Mouse (Mus musculus) neural tube, embryonic 13.5 days (tissue): ENCODE measurements around the gene Utp6. TPM values are rescaled to one million over a fixed set of nuclear protein-coding genes. Genes with fewer than 3 reads are reported as not detected.
A peak's percentile ranks its signal among the peaks of the same experiment; 100 is the strongest.
"Not testable (repeated sequence)": the region's sequence is repeated elsewhere in the genome, so short reads cannot be mapped to it uniquely, and the experiment has no call there.

ENCODE experiments used
- ATAC-seq: fragments of 200-750 bp; cut with Nextera tagmentation; 2 replicates; pipeline ENCODE4 v1.8.0; 2017; ENCODE audit warnings: low read depth, mild to moderate bottlenecking, moderate TSS enrichment, moderate library complexity
- H3K27ac ChIP-seq: fragments of 300-500 bp; sonication (generic); replicated peaks from 2 replicates; pipeline ENCODE4 v1.5.1; 2015; ENCODE audit warnings: moderate library complexity, mild to moderate bottlenecking, inconsistent platforms
- H3K27me3 ChIP-seq: fragments of 300-500 bp; sonication (generic); 2 replicates; pipeline ENCODE4 v1.6.1; 2015; ENCODE audit warnings: mild to moderate bottlenecking, inconsistent platforms
- H3K36me3 ChIP-seq: fragments of 300-500 bp; sonication (generic); 2 replicates; pipeline ENCODE4 v1.6.1; 2015; ENCODE audit warnings: mild to moderate bottlenecking, inconsistent platforms
- H3K4me1 ChIP-seq: fragments of 300-500 bp; sonication (generic); replicated peaks from 2 replicates; pipeline ENCODE4 v1.6.1; 2015; ENCODE audit warnings: inconsistent platforms
- H3K4me2 ChIP-seq: fragments of 300-500 bp; sonication (generic); 2 replicates; pipeline ENCODE4 v1.6.1; 2015; ENCODE audit warnings: inconsistent platforms, mild to moderate bottlenecking, moderate library complexity
- H3K4me3 ChIP-seq: fragments of 300-500 bp; sonication (generic); 2 replicates; pipeline ENCODE4 v1.5.1; 2015; ENCODE audit warnings: mild to moderate bottlenecking, inconsistent platforms
- H3K9ac ChIP-seq: fragments of 300-500 bp; sonication (generic); 2 replicates; pipeline ENCODE4 v1.6.1; 2015; ENCODE audit warnings: moderate library complexity, mild to moderate bottlenecking, inconsistent platforms
- H3K9me3 ChIP-seq: fragments of 300-500 bp; sonication (generic); 2 replicates; pipeline ENCODE4 v1.6.1; 2016; ENCODE audit warnings: inconsistent platforms
- WGBS: fragments of 180-500 bp; shearing (Covaris S2); methylation state at CpG from one replicate; pipeline ENCODE4 v1.1.7; 2015; 5-methylcytosine and 5-hydroxymethylcytosine counted together
- polyA plus RNA-seq: library from polyadenylated mRNA; unstranded; fragments of >200 nt; fragmentation: Nextera tagmentation; extraction: Ambion mirVana; gene quantifications from 2 replicates; pipeline ENCODE4 v1.2.1, GENCODE M21; 2015

Utp6 gene
- 45.3 and 45.7 TPM in 2 replicates for polyA plus RNA-seq

DNA sequence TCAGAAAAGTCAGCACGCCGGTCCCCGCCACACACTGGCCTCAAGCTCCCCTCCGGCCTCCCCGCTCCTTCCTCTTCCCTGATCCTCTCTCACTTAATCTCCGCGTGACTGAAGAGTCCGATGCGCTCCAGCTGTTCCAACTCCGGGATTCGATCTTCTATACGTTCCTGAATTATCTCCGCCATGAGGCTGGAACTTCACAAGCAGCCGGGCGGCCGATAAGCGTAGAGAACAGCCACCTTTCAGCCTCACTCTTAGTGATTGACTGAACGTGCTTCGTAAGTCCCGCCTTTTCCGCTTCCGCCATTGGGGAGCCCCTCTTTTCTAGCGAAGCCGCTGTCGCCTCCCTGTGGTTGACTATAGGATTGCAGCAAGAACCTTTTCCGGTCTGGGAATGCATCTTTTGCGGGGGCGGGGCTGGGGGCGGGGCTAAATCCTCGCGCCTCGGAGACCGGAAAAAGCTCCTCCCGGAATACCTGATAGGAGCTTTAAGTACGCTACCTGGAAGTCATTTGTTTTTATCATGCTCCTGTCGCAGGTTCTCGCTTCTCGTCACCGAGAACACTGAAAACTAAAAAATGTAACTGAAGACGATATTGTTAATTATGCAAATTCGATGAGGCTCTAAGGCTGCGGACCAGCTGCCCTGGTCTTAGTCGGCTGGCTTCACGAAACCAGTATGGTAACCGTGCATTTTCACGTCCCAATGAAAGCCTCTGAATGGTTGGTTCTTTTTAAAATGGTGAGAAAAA is at the start of gene Utp6:
Gene Utp6 (minus strand): TSS at position 266 of the 752 bp plus-strand sequence.
- Histone ChIP-seq H3K27me3 (peaks cover 5% of the 10 kb centered on the region; the same call in 1 of the 2 replicates), H3K9ac (peak within 1 kb of the TSS; percentile 69), H3K36me3 (peaks cover 30% of the 10 kb centered on the region), H3K4me3 (peak within 1 kb of the TSS; percentile 78), H3K4me1 (peaks cover 17% of the 10 kb centered on the region), H3K9me3 (no peaks in the 10 kb centered on the region), H3K27ac (peak within 1 kb of the TSS; percentile 64; the same call in 1 of the 2 replicates), H3K4me2 (peak within 1 kb of the TSS; percentile 73)
- peak; percentile 97 for ATAC-seq
- under 1% methylated on average over 46 of the region's 46 CpGs for WGBS

DNA sequence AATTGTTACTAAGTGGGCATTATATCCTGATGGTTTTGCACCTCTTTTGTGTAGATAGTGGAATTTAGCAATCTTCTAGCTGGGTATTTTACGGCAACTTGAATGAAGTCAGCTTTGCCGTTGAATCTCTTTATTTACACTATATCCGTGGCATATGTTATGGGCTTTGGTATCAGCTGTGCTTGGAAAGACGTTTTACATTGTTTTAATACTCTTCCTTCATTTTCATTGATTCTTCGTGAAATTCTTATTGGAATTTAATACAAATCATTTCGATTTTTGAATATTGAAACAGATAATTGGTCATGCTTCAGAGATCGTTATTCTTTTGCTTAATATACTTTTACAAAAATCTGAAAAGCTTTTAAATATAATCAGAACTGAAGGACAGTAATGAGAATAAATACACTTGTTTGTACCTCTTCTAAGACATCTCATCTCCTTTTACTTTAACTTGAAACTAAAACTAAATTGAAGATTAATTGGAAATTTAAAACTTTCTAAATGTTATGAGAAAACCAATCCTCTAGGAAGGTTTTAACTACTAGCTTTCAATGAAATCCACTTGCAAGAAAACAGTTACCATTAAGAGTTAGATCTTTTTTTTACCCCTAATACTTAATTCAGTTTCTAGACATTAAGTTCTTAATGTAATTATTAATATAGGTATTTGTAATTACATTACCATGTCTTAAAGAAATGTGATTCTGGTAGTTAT is 32.2 kb upstream of the Utp6 start:
- no peak for ATAC-seq
- Histone ChIP-seq H3K27ac (no peak overlapping the region), H3K9ac (peak overlapping the region; percentile 84), H3K36me3 (peaks cover 13% of the 10 kb centered on the region), H3K4me2 (peak overlapping the region; percentile 78), H3K4me1 (peaks cover 8% of the 10 kb centered on the region), H3K27me3 (no peaks in the 10 kb centered on the region), H3K4me3 (peak overlapping the region; percentile 97), H3K9me3 (no peaks in the 10 kb centered on the region)
- 6% methylated on average over 7 of the region's 7 CpGs for WGBS

DNA sequence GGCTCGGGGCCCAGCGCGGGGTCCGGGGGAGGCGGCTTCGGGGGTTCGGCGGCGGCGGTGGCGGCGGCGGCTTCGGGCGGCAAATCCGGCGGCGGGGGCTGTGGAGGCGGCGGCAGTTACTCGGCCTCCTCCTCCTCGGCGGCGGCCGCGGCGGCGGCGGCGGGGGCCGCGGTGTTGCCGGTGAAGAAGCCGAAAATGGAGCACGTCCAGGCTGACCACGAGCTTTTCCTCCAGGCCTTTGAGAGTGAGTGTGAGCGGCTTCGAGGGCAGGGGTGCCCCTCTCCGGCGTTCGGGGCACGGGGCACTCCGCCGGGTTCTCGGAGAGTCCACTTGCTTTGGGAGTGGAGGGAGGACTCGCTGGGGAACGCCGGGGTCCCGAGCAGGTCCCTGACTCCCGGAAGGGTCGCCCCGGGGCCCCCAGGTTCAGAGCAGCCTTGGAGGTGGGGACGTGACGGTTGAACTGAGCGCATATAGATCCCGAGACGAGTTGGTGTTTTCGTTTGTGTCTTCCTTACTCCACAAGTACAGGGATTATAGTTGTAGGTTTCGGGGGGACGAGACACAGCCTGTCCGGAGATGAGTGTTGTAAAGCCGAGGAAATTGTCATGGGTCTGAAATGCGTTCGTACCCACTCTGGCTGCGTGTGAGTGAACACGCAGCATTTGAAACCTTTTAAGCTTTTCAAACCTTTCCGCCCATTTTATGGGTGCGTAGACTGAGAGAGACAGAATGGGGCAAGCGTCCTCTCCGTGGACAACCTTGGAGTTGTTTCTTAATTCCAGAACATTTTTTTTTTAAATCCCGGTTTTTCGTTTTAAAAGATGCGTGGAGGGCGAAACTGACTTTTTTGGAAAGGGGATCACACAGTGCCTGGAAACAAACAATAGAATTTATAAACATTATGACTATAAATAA is 31.4 kb upstream of the Utp6 start:
- peak overlapping the region; percentile 84 for H3K9ac ChIP-seq
- H3K4me2 ChIP-seq, result peak overlapping the region; percentile 78
- no peaks in the 10 kb centered on the region for H3K9me3 ChIP-seq
- under 1% methylated on average over 55 of the region's 74 CpGs for WGBS
- peak overlapping the region; percentile 98 for H3K27ac ChIP-seq
- peak overlapping the region; percentile 97 for H3K4me3 ChIP-seq
- peaks cover 11% of the 10 kb centered on the region for H3K36me3 ChIP-seq
- no peaks in the 10 kb centered on the region for H3K27me3 ChIP-seq
- peaks cover 8% of the 10 kb centered on the region for H3K4me1 ChIP-seq
- peak; percentile 69 for ATAC-seq

DNA sequence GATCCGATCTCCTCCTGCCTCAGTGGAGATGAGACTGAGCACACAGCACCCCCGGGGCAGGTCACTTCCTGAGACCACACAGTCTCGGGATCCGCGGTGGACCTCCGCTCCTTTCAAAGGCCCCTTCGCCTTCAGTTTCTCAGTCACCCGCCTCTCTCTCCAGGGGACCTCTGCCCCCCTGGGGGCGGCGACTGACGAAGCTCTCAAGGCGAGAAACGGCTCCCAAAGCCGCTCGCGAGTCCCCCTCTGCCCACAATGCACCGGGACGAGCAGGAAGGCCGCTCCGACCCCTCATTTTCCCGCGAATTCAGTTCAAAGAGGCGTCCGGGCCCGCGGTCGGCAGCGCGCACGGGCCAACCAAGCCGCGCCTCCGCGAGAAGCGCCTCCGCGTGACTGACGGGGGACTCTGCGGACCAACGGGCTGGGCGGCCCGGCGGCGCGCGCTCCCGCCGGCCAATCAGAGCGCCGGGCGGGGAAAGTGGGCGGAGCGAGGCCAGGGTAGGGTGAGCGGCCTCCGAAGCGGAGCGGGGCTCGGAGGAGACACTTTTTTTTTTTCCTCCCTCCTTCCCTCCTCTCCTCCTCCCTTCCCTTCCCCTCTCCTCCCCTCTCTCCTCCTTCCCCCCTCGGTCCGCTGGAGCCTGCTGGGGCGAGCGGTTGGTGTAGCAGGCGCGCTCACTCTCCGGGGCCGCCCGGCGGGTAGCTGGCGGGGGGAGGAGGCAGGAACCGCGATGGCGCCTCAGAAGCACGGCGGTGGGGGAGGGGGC is 30.6 kb upstream of the Utp6 start, which contains the start of gene Suz12:
Gene Suz12 (plus strand): TSS at position 515 of the 764 bp plus-strand sequence.
- Histone ChIP-seq H3K9ac (peak within 1 kb of the TSS; percentile 84), H3K27me3 (no peaks in the 10 kb centered on the region), H3K4me3 (peak within 1 kb of the TSS; percentile 97), H3K27ac (peak within 1 kb of the TSS; percentile 98), H3K36me3 (peaks cover 7% of the 10 kb centered on the region), H3K4me1 (peaks cover 8% of the 10 kb centered on the region), H3K4me2 (peak within 1 kb of the TSS; percentile 85), H3K9me3 (no peaks in the 10 kb centered on the region)
- under 1% methylated on average over 67 of the region's 74 CpGs for WGBS
- peak; percentile 98 for ATAC-seq

DNA sequence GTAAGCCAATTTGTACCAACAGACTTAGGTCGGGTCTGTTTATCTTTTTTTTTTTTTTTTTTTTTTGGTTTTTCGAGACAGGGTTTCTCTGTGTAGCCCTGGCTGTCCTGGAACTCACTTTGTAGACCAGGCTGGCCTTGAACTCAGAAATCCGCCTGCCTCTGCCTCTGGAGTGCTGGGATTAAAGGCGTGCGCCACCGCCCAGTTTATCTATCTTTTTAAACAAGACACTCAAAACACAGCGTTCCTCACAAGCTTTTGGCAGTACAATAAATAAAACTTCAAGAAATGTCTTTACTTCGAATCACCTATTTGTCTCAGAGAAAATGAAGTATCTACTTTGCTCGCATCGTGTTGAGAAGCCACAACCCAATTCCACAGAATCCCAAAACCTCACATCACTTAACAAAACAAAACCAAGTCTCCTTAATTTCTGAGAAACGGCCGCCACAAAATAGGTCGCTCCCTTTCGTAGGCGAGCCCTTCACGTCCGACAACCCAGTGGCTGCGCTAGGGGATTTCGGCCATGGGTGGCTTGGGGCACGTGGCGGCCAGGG is 29.9 kb upstream of the Utp6 start:
- Histone ChIP-seq H3K36me3 (peaks cover 6% of the 10 kb centered on the region), H3K4me2 (peak overlapping the region; percentile 85), H3K27ac (peak overlapping the region; percentile 98), H3K4me3 (peak overlapping the region; percentile 97), H3K9ac (peak overlapping the region; percentile 77), H3K9me3 (no peaks in the 10 kb centered on the region), H3K27me3 (no peaks in the 10 kb centered on the region), H3K4me1 (peaks cover 8% of the 10 kb centered on the region)
- 31% methylated on average over 21 of the region's 21 CpGs for WGBS
- no peak for ATAC-seq

DNA sequence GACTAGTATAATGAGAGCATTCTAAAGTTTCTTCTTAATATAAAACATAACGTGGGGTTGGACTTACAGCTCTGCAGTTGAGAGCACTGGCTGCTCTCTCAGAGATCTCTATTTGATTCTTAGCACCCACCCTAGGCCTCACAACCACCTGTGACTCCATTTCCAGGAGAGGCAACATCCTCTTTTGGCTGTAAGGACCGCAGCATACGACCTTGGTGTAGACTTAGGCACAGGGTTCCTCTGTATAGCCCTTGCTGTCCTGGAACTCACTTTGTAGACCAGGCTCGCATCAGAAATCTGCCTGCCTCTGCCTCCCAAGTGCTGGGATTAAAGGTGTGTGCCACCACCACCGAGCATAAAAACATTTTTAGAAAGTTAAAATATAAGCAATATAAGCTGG is 29.4 kb upstream of the Utp6 start:
- Histone ChIP-seq H3K4me3 (no peak overlapping the region), H3K9me3 (no peaks in the 10 kb centered on the region), H3K4me2 (no peak overlapping the region), H3K27me3 (no peaks in the 10 kb centered on the region), H3K27ac (no peak overlapping the region), H3K36me3 (peaks cover 3% of the 10 kb centered on the region; the same call in 1 of the 2 replicates), H3K4me1 (peaks cover 8% of the 10 kb centered on the region), H3K9ac (no peak overlapping the region)
- ATAC-seq, result no peak
- 94% methylated on average over 5 of the region's 5 CpGs for WGBS

DNA sequence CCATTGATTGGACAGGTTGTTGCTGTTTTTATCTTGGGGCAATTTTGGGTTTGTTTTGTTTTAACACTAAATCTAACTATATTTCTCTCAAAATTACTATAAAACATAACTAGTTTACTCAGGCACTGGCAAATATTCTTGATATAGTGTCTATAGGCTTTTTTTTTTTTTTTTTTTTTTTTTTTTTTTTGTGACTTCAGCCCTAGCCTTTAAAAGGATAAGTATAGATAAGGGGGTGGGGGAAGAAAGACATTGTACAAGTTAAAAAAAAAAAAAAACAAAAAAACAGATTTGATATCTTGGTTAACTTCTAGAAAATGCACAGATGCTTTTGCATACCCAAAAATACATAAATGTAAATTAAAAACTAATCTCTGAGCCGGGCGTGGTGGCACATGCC is 27.9 kb upstream of the Utp6 start:
- peaks cover 6% of the 10 kb centered on the region for H3K4me1 ChIP-seq
- no peak overlapping the region for H3K4me3 ChIP-seq
- ATAC-seq, result no peak
- no peaks in the 10 kb centered on the region for H3K27me3 ChIP-seq
- no peaks in the 10 kb centered on the region for H3K9me3 ChIP-seq
- H3K4me2 ChIP-seq, result no peak overlapping the region
- no peak overlapping the region for H3K9ac ChIP-seq
- 89% methylated on average over 2 of the region's 2 CpGs for WGBS
- no peaks in the 10 kb centered on the region for H3K36me3 ChIP-seq
- no peak overlapping the region for H3K27ac ChIP-seq

DNA sequence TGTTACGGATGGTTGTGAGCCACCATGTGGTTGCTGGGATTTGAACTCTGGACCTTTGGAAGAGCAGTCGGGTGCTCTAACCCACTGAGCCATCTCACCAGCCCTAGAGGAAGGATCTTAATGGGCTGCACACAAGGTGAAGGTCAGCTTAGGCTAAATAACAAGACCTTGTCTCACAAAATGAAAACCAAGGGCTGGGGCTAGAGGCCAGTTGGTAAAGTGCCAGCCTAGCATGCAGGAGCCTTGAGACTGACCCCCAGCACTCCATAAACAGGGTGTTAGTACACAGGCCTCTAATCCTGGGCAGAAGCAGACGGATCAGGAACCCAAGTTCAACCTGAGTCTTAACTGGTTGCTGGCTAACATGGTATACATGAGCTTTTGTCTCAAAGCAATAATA is 25.7 kb upstream of the Utp6 start:
- no peaks in the 10 kb centered on the region for H3K27me3 ChIP-seq
- H3K4me2 ChIP-seq, result no peak overlapping the region
- ATAC-seq, result no peak
- H3K9ac ChIP-seq, result no peak overlapping the region
- 89% methylated on average over 3 of the region's 3 CpGs for WGBS
- H3K36me3 ChIP-seq, result no peaks in the 10 kb centered on the region
- H3K27ac ChIP-seq, result no peak overlapping the region
- H3K4me1 ChIP-seq, result peaks cover 4% of the 10 kb centered on the region; the same call in 1 of the 2 replicates
- H3K4me3 ChIP-seq, result no peak overlapping the region
- no peaks in the 10 kb centered on the region for H3K9me3 ChIP-seq

DNA sequence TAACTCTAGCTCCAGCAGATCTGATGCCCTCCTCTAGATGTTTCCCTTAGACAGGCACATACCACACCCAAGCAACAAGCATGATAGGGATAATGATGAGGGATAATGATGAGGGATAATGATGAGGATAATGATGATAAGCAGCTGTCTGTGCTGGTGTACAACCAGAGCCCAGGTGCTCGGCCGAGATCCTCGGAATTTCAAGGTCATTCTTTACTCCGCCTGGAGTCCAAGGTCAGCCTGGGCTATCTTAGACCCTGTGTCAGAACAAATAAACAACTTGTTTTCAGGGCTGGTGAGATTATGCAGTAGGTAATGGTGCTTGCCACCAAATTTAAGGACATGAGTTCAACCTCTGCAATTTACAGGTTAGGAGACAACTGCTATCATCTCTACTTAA is 24.7 kb upstream of the Utp6 start:
- Histone ChIP-seq H3K36me3 (no peaks in the 10 kb centered on the region), H3K27me3 (no peaks in the 10 kb centered on the region), H3K9ac (no peak overlapping the region), H3K9me3 (no peaks in the 10 kb centered on the region), H3K27ac (no peak overlapping the region), H3K4me1 (no peaks in the 10 kb centered on the region), H3K4me2 (no peak overlapping the region), H3K4me3 (no peak overlapping the region)
- ATAC-seq, result no peak
- 94% methylated on average over 4 of the region's 4 CpGs for WGBS

DNA sequence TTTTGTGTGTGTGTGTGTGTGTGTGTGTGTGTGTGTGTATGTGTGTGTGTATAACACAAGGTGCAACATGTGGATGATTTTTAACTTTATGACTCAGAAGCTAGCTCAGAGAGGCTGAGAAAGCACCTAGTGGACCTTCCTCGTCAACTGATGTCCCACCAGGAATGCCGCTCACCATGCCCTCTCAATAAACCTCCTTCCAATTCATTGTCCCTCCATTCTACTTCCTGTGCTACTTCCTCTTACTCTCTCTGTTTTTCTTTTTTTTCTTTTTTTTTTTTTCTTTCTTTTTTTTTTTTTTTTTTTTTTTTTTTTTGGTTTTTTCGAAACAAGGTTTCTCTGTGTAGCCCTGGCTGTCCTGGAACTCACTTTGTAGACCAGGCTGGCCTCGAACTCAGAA is 15.6 kb upstream of the Utp6 start:
- not testable (repeated sequence) for H3K27ac ChIP-seq, H3K4me3 ChIP-seq, H3K4me2 ChIP-seq, ATAC-seq, H3K9me3 ChIP-seq, H3K9ac ChIP-seq, H3K36me3 ChIP-seq
- peaks cover 25% of the 10 kb centered on the region for H3K27me3 ChIP-seq
- WGBS, result 95% methylated on average over 4 of the region's 4 CpGs
- peaks cover 15% of the 10 kb centered on the region for H3K4me1 ChIP-seq

DNA sequence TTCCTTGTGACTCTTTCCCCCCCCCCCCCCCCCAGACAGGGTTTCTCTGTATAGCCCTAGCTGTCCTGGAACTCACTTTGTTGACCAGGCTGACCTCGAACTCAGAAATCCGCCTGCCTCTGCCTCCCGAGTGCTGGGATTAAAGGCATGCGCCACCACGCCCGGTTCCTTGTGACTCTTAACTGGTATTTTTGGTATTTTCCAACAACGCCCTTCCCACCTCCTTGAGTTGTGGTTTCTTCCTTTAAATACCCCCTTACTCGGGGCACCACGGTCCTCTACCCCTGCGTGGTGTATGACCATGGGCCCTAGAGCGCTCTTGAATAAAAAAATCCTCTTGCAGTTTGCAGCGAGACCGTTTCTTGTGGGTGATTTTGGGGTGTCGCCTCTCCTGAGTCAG is 14.9 kb upstream of the Utp6 start:
- ATAC-seq, result not testable (repeated sequence)

More for the DNA sequence above, 14.9 kb upstream of the Utp6 start:
- not testable (repeated sequence) for H3K36me3 ChIP-seq, H3K9ac ChIP-seq, H3K4me2 ChIP-seq, H3K4me3 ChIP-seq, H3K9me3 ChIP-seq, H3K27ac ChIP-seq
- H3K4me1 ChIP-seq, result peaks cover 15% of the 10 kb centered on the region
- 96% methylated on average over 14 of the region's 14 CpGs for WGBS
- H3K27me3 ChIP-seq, result peaks cover 27% of the 10 kb centered on the region
